Mouse (Mus musculus) G1E (cell line): ENCODE measurements around the gene Slc30a10. TPM values are rescaled to one million over a fixed set of nuclear protein-coding genes. Genes with fewer than 3 reads are reported as not detected.

Experiments
- ATAC-seq: 2 replicates; pipeline ENCODE4 v1.8.0; 2016; ENCODE audit warnings: mild to moderate bottlenecking; ENCODE audit not compliant: insufficient number of reproducible peaks, poor library complexity, low FRiP score, severe bottlenecking; ENCODE audit errors: extremely low read depth
- DNase-seq: peaks from one replicate; pipeline ENCODE4 v3.0.0; 2012; ENCODE audit warnings: low spot score
- H3K27me3 ChIP-seq: 2 replicates; pipeline ENCODE4 v1.6.1; 2012; ENCODE audit warnings: mild to moderate bottlenecking, low read length, inconsistent platforms; ENCODE audit not compliant: insufficient read depth
- H3K36me3 ChIP-seq: replicated peaks from 2 replicates; pipeline ENCODE3; 2012; ENCODE audit warnings: mild to moderate bottlenecking, inconsistent platforms
- H3K4me1 ChIP-seq: 2 replicates; pipeline ENCODE4 v1.6.1; 2012; ENCODE audit warnings: low read depth, low read length, inconsistent platforms, mixed read lengths; ENCODE audit not compliant: insufficient read depth
- H3K4me3 ChIP-seq: 2 replicates; pipeline ENCODE4 v1.5.1; 2012; ENCODE audit warnings: low read depth, mild to moderate bottlenecking, inconsistent platforms, low read length, moderate library complexity, mixed read lengths
- H3K9me3 ChIP-seq: replicated peaks from 2 replicates; pipeline ENCODE4 v1.6.1; 2012; ENCODE audit warnings: inconsistent platforms
- CTCF ChIP-seq: IDR thresholded peaks from 2 replicates; pipeline ENCODE4 v1.5.1; 2012; ENCODE audit warnings: low read depth, low read length, inconsistent platforms, mixed read lengths
- GATA1 ChIP-seq: IDR thresholded peaks from 2 replicates; pipeline ENCODE4 v1.6.1; 2012; ENCODE audit warnings: borderline replicate concordance, low read length, inconsistent platforms, mixed read lengths
- GATA2 ChIP-seq: IDR thresholded peaks from 2 replicates; pipeline ENCODE4 v1.6.1; 2012; ENCODE audit warnings: low read depth, low read length, inconsistent platforms, borderline replicate concordance
- POLR2AphosphoS5 ChIP-seq: IDR thresholded peaks from 2 replicates; pipeline ENCODE4 v1.6.1; 2012; ENCODE audit warnings: low read depth, low read length, inconsistent platforms; ENCODE audit not compliant: insufficient replicate concordance
- TAL1 ChIP-seq: conservative IDR thresholded peaks from 2 replicates; pipeline ENCODE4 v1.6.1; 2012; ENCODE audit warnings: low read depth, low read length, inconsistent platforms, mixed read lengths
- polyA plus RNA-seq: library from polyadenylated mRNA; stranded (reverse); fragments of >175 nt; gene quantifications from 2 replicates; pipeline ENCODE4 v1.2.3, GENCODE M21; 2012
- total RNA-seq, 2 experiments: library from RNA; stranded (forward) in 1 of 2; stranded (reverse) in 1 of 2; fragments of 200-1000 nt in 1 of 2; fragments of >200 nt in 1 of 2; fragmentation: Nextera tagmentation in 1 of 2; gene quantifications; 2 replicates each; pipeline ENCODE4 v1.2.3; 2014 to 2017

The Slc30a10 gene
- total and polyA plus RNA-seq, 3 experiments, result 7.2 to 40.9 (median 25.7) TPM

GRCm38 (mm10) chr1:185454955-185455701 is 480 bp downstream of the Slc30a10 start:
- Histone ChIP-seq H3K36me3 (peaks cover 43% of the 10 kb centered on the region), H3K9me3 (no peaks in the 10 kb centered on the region), H3K4me1 (peaks cover 79% of the 10 kb centered on the region), H3K27me3 (no peaks in the 10 kb centered on the region), H3K4me3 (peak overlapping the region; percentile 100)
- no peak for TF ChIP-seq GATA1
- no peak for TF ChIP-seq CTCF
- TF ChIP-seq GATA2, result no peak
- TF ChIP-seq TAL1, result no peak
- TF ChIP-seq POLR2AphosphoS5, result no peak
- DNase-seq (peak; percentile 34), ATAC-seq (no peak)

GRCm38 (mm10) chr1:185456327-185456726 is 1.7 kb downstream of the Slc30a10 start:
- ATAC-seq (no peak), DNase-seq (peak; percentile 46)
- Histone ChIP-seq H3K36me3 (peaks cover 51% of the 10 kb centered on the region), H3K27me3 (no peaks in the 10 kb centered on the region), H3K4me3 (peak overlapping the region; percentile 100), H3K9me3 (no peaks in the 10 kb centered on the region), H3K4me1 (peaks cover 77% of the 10 kb centered on the region)
- TF ChIP-seq CTCF, result no peak
- no peak for TF ChIP-seq TAL1
- TF ChIP-seq GATA2, result no peak
- TF ChIP-seq GATA1, result no peak
- no peak for TF ChIP-seq POLR2AphosphoS5

GRCm38 (mm10) chr1:185460096-185460495 is 5.4 kb downstream of the Slc30a10 start:
- no peak for ATAC-seq

GRCm38 (mm10) chr1:185462889-185463288 is 8.2 kb downstream of the Slc30a10 start:
- no peak for ATAC-seq
- no peaks in the 10 kb centered on the region for H3K9me3 ChIP-seq
- no peak overlapping the region; the same call in 1 of the 2 replicates for H3K4me3 ChIP-seq
- TF ChIP-seq TAL1 (no peak), POLR2AphosphoS5 (no peak), GATA1 (no peak), CTCF (no peak), GATA2 (no peak)
- peaks cover 94% of the 10 kb centered on the region for H3K36me3 ChIP-seq
- H3K27me3 ChIP-seq, result no peaks in the 10 kb centered on the region
- no peak for DNase-seq
- peaks cover 85% of the 10 kb centered on the region for H3K4me1 ChIP-seq

More at GRCm38 (mm10) chr1:185460096-185460495, 5.4 kb downstream of the Slc30a10 start:
- Histone ChIP-seq H3K27me3 (no peaks in the 10 kb centered on the region), H3K9me3 (no peaks in the 10 kb centered on the region), H3K4me1 (peaks cover 78% of the 10 kb centered on the region), H3K36me3 (peaks cover 85% of the 10 kb centered on the region), H3K4me3 (peak overlapping the region; percentile 59; the same call in 1 of the 2 replicates)
- TF ChIP-seq CTCF, result no peak
- TF ChIP-seq GATA2, result no peak
- TF ChIP-seq GATA1, result no peak
- no peak for TF ChIP-seq TAL1
- no peak for TF ChIP-seq POLR2AphosphoS5
- no peak for DNase-seq

- Histone ChIP-seq H3K4me1 (peaks cover 93% of the 10 kb centered on the region), H3K4me3 (peak overlapping the region; percentile 45; the same call in 1 of the 2 replicates), H3K9me3 (no peaks in the 10 kb centered on the region), H3K36me3 (peaks cover 42% of the 10 kb centered on the region), H3K27me3 (no peaks in the 10 kb centered on the region)
- ATAC-seq (peak; percentile 36), DNase-seq (no peak)
- TF ChIP-seq CTCF (no peak), GATA2 (no peak), TAL1 (peak; percentile 25; the same call in 1 of the 2 replicates), POLR2AphosphoS5 (no peak)
These were observed 14.9 kb downstream of the Slc30a10 start for GRCm38 (mm10) chr1:185469551-185470021.

GRCm38 (mm10) chr1:185472025-185472720 is 17.5 kb downstream of the Slc30a10 start:
- TF ChIP-seq TAL1 (peak; percentile 79), GATA2 (no peak)
- H3K27me3 ChIP-seq, result no peaks in the 10 kb centered on the region
- peaks cover 82% of the 10 kb centered on the region for H3K4me1 ChIP-seq
- DNase-seq (peak; percentile 60), ATAC-seq (peak; percentile 83)
- H3K4me3 ChIP-seq, result peak overlapping the region; percentile 57; the same call in 1 of the 2 replicates
- peaks cover 18% of the 10 kb centered on the region for H3K36me3 ChIP-seq
- H3K9me3 ChIP-seq, result no peaks in the 10 kb centered on the region
